Mouse (Mus musculus) hematopoietic multipotent progenitor cell, adult 10-12 weeks (in vitro differentiated cells): Measurements from ENCODE around the gene Asb14. TPM values are rescaled to one million over a fixed set of nuclear protein-coding genes. Genes with fewer than 3 reads are reported as not detected.

Experiments used
- polyA plus RNA-seq: library from polyadenylated mRNA; stranded (reverse); fragments of >175 nt; gene quantifications from 2 replicates; pipeline ENCODE4 v1.2.3, GENCODE M21; 2012; ENCODE audit warnings: low replicate concordance

Asb14 gene
- not detected in 2 replicates for polyA plus RNA-seq

GRCm38 (mm10) chr14:26894392-26894791 is at the start of gene Asb14:
Gene Asb14 (plus strand): TSS chr14:26894557.

Other genes with a start within 250 kb of the Asb14 start
- 7.0 and 9.3 TPM in 2 replicates for gene Pde12, start 224.7 kb upstream of the Asb14 start, polyA plus RNA-seq
- gene Dnah12, start 201.3 kb upstream of the Asb14 start, polyA plus RNA-seq = 0.01 TPM in 1 of 2 replicates, not detected in the other
- 2.1 and 4.7 TPM in 2 replicates for gene Appl1, start 76.7 kb downstream of the Asb14 start, polyA plus RNA-seq
- 0.19 TPM in 1 of 2 replicates, not detected in the other for gene Hesx1, start 99.9 kb downstream of the Asb14 start, polyA plus RNA-seq
- 0.04 TPM in 1 of 2 replicates, not detected in the other for gene Il17rd, start 144.4 kb downstream of the Asb14 start, polyA plus RNA-seq
- gene Arhgef3, start 220.3 kb downstream of the Asb14 start, polyA plus RNA-seq = 33.7 and 50.5 TPM in 2 replicates